Mouse (Mus musculus): ENCODE measurements around the gene Sag. TPM values are rescaled to one million over a fixed set of nuclear protein-coding genes. Genes with fewer than 3 reads are reported as not detected.

The Sag gene
- polyA plus RNA-seq, 1 experiment from 2014 or later, result 3.0 TPM

- H3K9ac ChIP-seq (replicated peaks), result no peak overlapping the region
- H3K4me1 ChIP-seq, result no peaks in the 10 kb centered on the region
- no peaks in the 10 kb centered on the region for H3K27me3 ChIP-seq
- ATAC-seq (ENCODE audit: low FRiP score, low read depth), result no peak
- H3K4me2 ChIP-seq (replicated peaks), result no peak overlapping the region
- WGBS, result 88% methylated on average over 7 of the region's 7 CpGs
- no peaks in the 10 kb centered on the region for H3K9me3 ChIP-seq
- no peak overlapping the region for H3K4me3 ChIP-seq
- H3K36me3 ChIP-seq, result peaks cover 87% of the 10 kb centered on the region
- H3K27ac ChIP-seq (replicated peaks), result no peak overlapping the region
These were observed 17.2 kb upstream of the Sag start for GRCm38 (mm10) chr1:87786251-87786650.

GRCm38 (mm10) chr1:87789665-87790064, 13.8 kb upstream of the Sag start:
- no peaks in the 10 kb centered on the region for H3K9me3 ChIP-seq
- H3K9ac ChIP-seq (replicated peaks), result no peak overlapping the region
- H3K27me3 ChIP-seq, result no peaks in the 10 kb centered on the region
- no peak for ATAC-seq (ENCODE audit: low FRiP score, low read depth)
- 94% methylated on average over 8 of the region's 8 CpGs for WGBS
- no peaks in the 10 kb centered on the region for H3K4me1 ChIP-seq
- H3K36me3 ChIP-seq, result peaks cover 73% of the 10 kb centered on the region
- no peak overlapping the region for H3K4me3 ChIP-seq
- no peak overlapping the region for H3K4me2 ChIP-seq (replicated peaks)
- H3K27ac ChIP-seq (replicated peaks), result no peak overlapping the region

GRCm38 (mm10) chr1:87792438-87793137, 10.9 kb upstream of the Sag start:
- Histone ChIP-seq H3K27ac (replicated peaks) (no peak overlapping the region), H3K4me3 (no peak overlapping the region), H3K4me2 (replicated peaks) (no peak overlapping the region), H3K9me3 (no peaks in the 10 kb centered on the region), H3K36me3 (peaks cover 44% of the 10 kb centered on the region), H3K27me3 (no peaks in the 10 kb centered on the region), H3K4me1 (no peaks in the 10 kb centered on the region), H3K9ac (replicated peaks) (no peak overlapping the region)
- ATAC-seq (ENCODE audit: low FRiP score, low read depth), result no peak
- 92% methylated on average over 4 of the region's 4 CpGs for WGBS

DNA sequence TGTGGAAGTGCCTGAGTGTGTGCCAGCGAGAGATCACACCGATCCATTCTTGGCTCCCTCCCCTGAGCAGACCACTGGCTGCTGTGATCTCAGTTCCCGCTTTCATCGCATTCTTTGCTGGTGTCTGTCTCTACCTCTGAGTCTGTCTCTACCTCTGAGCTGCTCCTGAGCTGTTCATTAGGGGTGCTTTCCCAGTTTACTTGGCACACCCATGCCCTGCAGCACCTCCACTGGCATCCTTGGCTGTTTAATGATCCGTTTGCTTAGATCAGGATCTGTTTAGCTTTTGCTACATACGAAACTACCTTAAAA, 10.4 kb upstream of the Sag start:
- Histone ChIP-seq H3K27me3 (no peaks in the 10 kb centered on the region), H3K36me3 (peaks cover 43% of the 10 kb centered on the region), H3K4me3 (no peak overlapping the region), H3K9ac (replicated peaks) (no peak overlapping the region), H3K9me3 (no peaks in the 10 kb centered on the region), H3K27ac (replicated peaks) (no peak overlapping the region), H3K4me2 (replicated peaks) (no peak overlapping the region), H3K4me1 (no peaks in the 10 kb centered on the region)
- 96% methylated on average over 6 of the region's 6 CpGs for WGBS
- ATAC-seq (ENCODE audit: low FRiP score, low read depth), result no peak

- Histone ChIP-seq H3K27ac (replicated peaks) (no peak overlapping the region), H3K9me3 (no peaks in the 10 kb centered on the region), H3K27me3 (no peaks in the 10 kb centered on the region), H3K9ac (replicated peaks) (no peak overlapping the region), H3K4me1 (no peaks in the 10 kb centered on the region), H3K4me2 (replicated peaks) (no peak overlapping the region), H3K4me3 (no peak overlapping the region), H3K36me3 (peaks cover 7% of the 10 kb centered on the region)
- WGBS, result 89% methylated on average over 1 of the region's 1 CpGs
- no peak for ATAC-seq (ENCODE audit: low FRiP score, low read depth)
These were observed 5.8 kb upstream of the Sag start for GRCm38 (mm10) chr1:87797702-87798101.

DNA sequence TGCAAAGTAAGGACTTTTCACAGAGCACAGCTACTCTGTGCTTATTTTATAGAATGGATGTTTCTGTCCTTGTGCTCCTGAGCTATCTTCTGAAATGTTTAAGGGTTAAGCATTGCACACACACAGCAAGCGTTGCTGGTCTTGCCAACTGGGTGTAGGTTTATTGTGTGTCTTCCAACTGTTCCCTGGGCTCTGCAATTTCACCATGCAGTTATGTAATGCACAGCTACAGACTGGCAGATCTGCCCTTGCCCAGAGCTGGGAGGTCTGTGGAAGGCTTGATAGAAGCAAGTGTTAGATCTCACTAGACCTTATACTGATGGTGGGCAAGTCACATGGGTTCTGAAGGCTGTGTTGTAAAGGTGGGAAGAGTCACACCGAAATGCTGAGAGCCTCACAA, 5.2 kb upstream of the Sag start:
- H3K36me3 ChIP-seq, result 0 out of 2 replicates have a peak, but pooled peaks cover under 1% of the 10 kb centered on the region
- H3K9ac ChIP-seq (replicated peaks), result no peak overlapping the region
- WGBS, result 92% methylated on average over 2 of the region's 2 CpGs
- H3K27me3 ChIP-seq, result no peaks in the 10 kb centered on the region
- no peak overlapping the region for H3K27ac ChIP-seq (replicated peaks)
- H3K4me1 ChIP-seq, result no peaks in the 10 kb centered on the region
- H3K4me2 ChIP-seq (replicated peaks), result no peak overlapping the region
- ATAC-seq (ENCODE audit: low FRiP score, low read depth), result no peak
- H3K9me3 ChIP-seq, result no peaks in the 10 kb centered on the region
- no peak overlapping the region for H3K4me3 ChIP-seq

DNA sequence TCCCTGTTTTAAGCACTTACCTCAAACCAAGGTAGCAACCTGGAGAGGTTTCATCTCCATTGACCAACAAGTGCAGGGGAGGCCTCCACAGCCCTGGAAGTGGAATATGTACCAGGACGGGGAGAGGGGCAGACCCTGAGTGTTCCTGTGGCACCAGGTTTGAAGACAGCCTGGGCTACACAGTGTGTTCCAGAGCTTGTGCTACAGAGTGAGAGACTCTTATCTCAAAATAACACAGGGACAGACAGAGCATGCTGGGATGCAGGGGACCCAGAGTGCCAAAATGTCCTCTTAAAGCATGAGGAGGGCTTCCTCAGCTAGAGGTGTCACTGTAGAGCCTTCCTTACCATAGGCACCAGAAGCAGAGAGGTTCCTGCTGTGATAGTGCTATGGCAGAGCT, 4.3 kb downstream of the Sag start:
- Histone ChIP-seq H3K27me3 (no peaks in the 10 kb centered on the region), H3K9me3 (no peaks in the 10 kb centered on the region), H3K27ac (replicated peaks) (no peak overlapping the region), H3K9ac (replicated peaks) (no peak overlapping the region), H3K4me1 (no peaks in the 10 kb centered on the region), H3K36me3 (no peaks in the 10 kb centered on the region), H3K4me2 (replicated peaks) (no peak overlapping the region), H3K4me3 (no peak overlapping the region)
- WGBS, result 96% methylated on average over 1 of the region's 1 CpGs
- no peak for ATAC-seq (ENCODE audit: low FRiP score, low read depth)

GRCm38 (mm10) chr1:87811391-87811790, 7.9 kb downstream of the Sag start:
- ATAC-seq (ENCODE audit: low FRiP score, low read depth), result no peak
- Histone ChIP-seq H3K9ac (replicated peaks) (no peak overlapping the region), H3K9me3 (no peaks in the 10 kb centered on the region), H3K4me1 (no peaks in the 10 kb centered on the region), H3K4me2 (replicated peaks) (no peak overlapping the region), H3K4me3 (no peak overlapping the region), H3K36me3 (no peaks in the 10 kb centered on the region), H3K27me3 (no peaks in the 10 kb centered on the region), H3K27ac (replicated peaks) (no peak overlapping the region)
- WGBS, result 92% methylated on average over 7 of the region's 7 CpGs

DNA sequence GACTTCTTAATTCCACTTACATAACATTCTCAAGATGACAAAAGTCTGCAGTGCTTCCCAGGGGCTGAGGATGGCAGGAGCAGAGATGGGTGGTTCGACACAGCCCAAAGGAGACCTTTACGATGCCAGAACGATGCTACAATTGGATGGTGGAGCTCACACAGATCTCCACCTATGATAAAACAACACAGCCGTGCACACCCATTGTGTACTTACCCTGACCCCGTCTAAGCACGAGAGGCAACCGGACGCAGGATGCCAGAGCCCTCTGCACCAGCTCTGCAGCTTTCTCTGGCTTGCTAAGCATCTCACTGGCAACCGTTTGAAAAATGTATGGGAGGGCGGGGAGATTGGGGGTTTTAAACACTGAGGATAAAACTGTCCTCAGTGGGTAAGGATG, 8.6 kb downstream of the Sag start:
- no peaks in the 10 kb centered on the region for H3K36me3 ChIP-seq
- no peak overlapping the region for H3K9ac ChIP-seq (replicated peaks)
- H3K4me2 ChIP-seq (replicated peaks), result no peak overlapping the region
- no peak for ATAC-seq (ENCODE audit: low FRiP score, low read depth)
- WGBS, result 76% methylated on average over 10 of the region's 10 CpGs
- no peaks in the 10 kb centered on the region for H3K27me3 ChIP-seq
- no peak overlapping the region for H3K27ac ChIP-seq (replicated peaks)
- H3K4me1 ChIP-seq, result no peaks in the 10 kb centered on the region
- H3K4me3 ChIP-seq, result no peak overlapping the region
- no peaks in the 10 kb centered on the region for H3K9me3 ChIP-seq

- H3K9me3 ChIP-seq, result no peaks in the 10 kb centered on the region
- no peak for ATAC-seq (ENCODE audit: low FRiP score, low read depth)
- H3K4me1 ChIP-seq, result no peaks in the 10 kb centered on the region
- 74% methylated on average over 6 of the region's 6 CpGs for WGBS
- H3K27ac ChIP-seq (replicated peaks), result no peak overlapping the region
- H3K4me3 ChIP-seq, result no peak overlapping the region
- H3K4me2 ChIP-seq (replicated peaks), result no peak overlapping the region
- H3K36me3 ChIP-seq, result no peaks in the 10 kb centered on the region
- H3K27me3 ChIP-seq, result no peaks in the 10 kb centered on the region
- H3K9ac ChIP-seq (replicated peaks), result no peak overlapping the region
These were observed 9.7 kb downstream of the Sag start for GRCm38 (mm10) chr1:87813155-87813554.

DNA sequence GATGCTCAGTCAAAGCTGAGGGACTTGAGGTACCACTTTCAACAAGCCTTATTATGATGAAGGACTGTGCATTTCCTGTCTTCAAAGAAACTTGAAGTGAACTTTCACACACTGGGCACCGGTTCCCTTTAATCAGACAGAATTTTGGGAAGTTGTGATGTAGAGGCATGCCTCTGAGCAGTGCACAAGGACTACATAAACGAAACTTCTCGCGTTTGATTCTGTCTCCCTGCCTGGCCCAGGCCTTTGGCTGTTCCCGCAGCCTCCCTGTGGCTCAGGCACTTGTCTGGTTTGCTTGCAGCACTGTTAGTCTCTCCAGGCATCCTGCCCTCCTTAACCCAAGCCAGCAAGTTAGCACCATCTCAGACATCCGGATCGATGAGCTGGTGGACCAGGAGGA, 10.2 kb downstream of the Sag start:
- H3K4me3 ChIP-seq, result no peak overlapping the region
- H3K4me1 ChIP-seq, result no peaks in the 10 kb centered on the region
- H3K27ac ChIP-seq (replicated peaks), result no peak overlapping the region
- ATAC-seq (ENCODE audit: low FRiP score, low read depth), result no peak
- 76% methylated on average over 7 of the region's 7 CpGs for WGBS
- H3K9ac ChIP-seq (replicated peaks), result no peak overlapping the region
- H3K36me3 ChIP-seq, result no peaks in the 10 kb centered on the region
- H3K4me2 ChIP-seq (replicated peaks), result no peak overlapping the region
- H3K27me3 ChIP-seq, result no peaks in the 10 kb centered on the region
- no peaks in the 10 kb centered on the region for H3K9me3 ChIP-seq

- Histone ChIP-seq H3K4me1 (0 out of 2 replicates have a peak, but pooled peaks cover 4% of the 10 kb centered on the region), H3K9me3 (no peaks in the 10 kb centered on the region), H3K4me3 (no peak overlapping the region), H3K9ac (replicated peaks) (no peak overlapping the region), H3K36me3 (no peaks in the 10 kb centered on the region), H3K4me2 (replicated peaks) (no peak overlapping the region), H3K27me3 (no peaks in the 10 kb centered on the region), H3K27ac (replicated peaks) (no peak overlapping the region)
- 88% methylated on average over 10 of the region's 10 CpGs for WGBS
- ATAC-seq (ENCODE audit: low FRiP score, low read depth), result no peak
These were observed 21.0 kb downstream of the Sag start for GRCm38 (mm10) chr1:87824420-87824995.

DNA sequence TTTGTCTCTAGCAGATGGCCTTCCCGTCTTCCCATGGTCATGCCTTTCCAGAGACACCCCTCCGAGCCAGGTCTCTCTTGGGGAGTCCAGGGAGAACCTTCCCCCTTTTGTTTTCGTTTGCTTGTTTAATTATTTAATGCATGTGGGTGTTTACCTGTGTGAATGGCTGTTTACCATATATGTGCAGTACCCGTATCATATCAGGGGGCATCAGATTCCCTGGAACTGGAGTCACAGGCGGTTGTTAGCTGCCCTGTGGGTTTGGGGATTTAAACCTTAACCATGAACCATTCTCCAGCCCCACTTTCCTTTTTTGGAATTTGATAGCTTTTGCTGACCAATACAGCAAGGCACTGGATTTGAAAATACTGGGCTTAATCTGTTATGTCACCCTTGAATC, 21.8 kb downstream of the Sag start:
- Histone ChIP-seq H3K4me3 (no peak overlapping the region), H3K27ac (replicated peaks) (no peak overlapping the region), H3K4me2 (replicated peaks) (no peak overlapping the region), H3K27me3 (no peaks in the 10 kb centered on the region), H3K4me1 (0 out of 2 replicates have a peak, but pooled peaks cover 5% of the 10 kb centered on the region), H3K9me3 (no peaks in the 10 kb centered on the region), H3K36me3 (no peaks in the 10 kb centered on the region), H3K9ac (replicated peaks) (no peak overlapping the region)
- ATAC-seq (ENCODE audit: low FRiP score, low read depth), result no peak
- WGBS, result 83% methylated on average over 5 of the region's 5 CpGs
